Mouse (Mus musculus) limb, embryonic 10.5 days (tissue): ENCODE measurements around the gene Fam155a. TPM values are rescaled to one million over a fixed set of nuclear protein-coding genes. Genes with fewer than 3 reads are reported as not detected.

Source experiments
- DNase-seq: peaks from one replicate; pipeline ENCODE4 v3.0.0-alpha.2; 2017; ENCODE audit warnings: low spot score
- H3K27ac ChIP-seq: fragments of 300-500 bp; sonication (generic); 2 replicates; pipeline ENCODE4 v1.5.1; 2016; ENCODE audit warnings: mild to moderate bottlenecking
- H3K27me3 ChIP-seq: fragments of 300-500 bp; sonication (generic); 2 replicates; pipeline ENCODE4 v1.6.1; 2016; ENCODE audit warnings: low read depth, mild to moderate bottlenecking; ENCODE audit not compliant: poor library complexity, severe bottlenecking
- H3K36me3 ChIP-seq: fragments of 300-500 bp; sonication (generic); 2 replicates; pipeline ENCODE4 v1.6.1; 2016; ENCODE audit warnings: mild to moderate bottlenecking, moderate library complexity
- H3K4me1 ChIP-seq: fragments of 300-500 bp; sonication (generic); 2 replicates; pipeline ENCODE4 v1.6.1; 2016
- H3K4me3 ChIP-seq: fragments of 300-500 bp; sonication (generic); 2 replicates; pipeline ENCODE4 v1.5.1; 2016; ENCODE audit warnings: mild to moderate bottlenecking, moderate library complexity
- H3K9me3 ChIP-seq: fragments of 300-500 bp; sonication (generic); replicated peaks from 2 replicates; pipeline ENCODE4 v1.6.1; 2016; ENCODE audit warnings: mild to moderate bottlenecking
- WGBS: fragments of 180-500 bp; shearing (Covaris S2); methylation state at CpG from one replicate; pipeline ENCODE4 v1.1.7; 2016; 5-methylcytosine and 5-hydroxymethylcytosine counted together
- polyA plus RNA-seq: library from polyadenylated mRNA; unstranded; fragments of >200 nt; fragmentation: Nextera tagmentation; extraction: Ambion mirVana; gene quantifications from 2 replicates; pipeline ENCODE4 v1.2.1, GENCODE M21; 2016

Gene Fam155a
- polyA plus RNA-seq, 1 experiment from 2014 or later, result 0.19 TPM

DNA sequence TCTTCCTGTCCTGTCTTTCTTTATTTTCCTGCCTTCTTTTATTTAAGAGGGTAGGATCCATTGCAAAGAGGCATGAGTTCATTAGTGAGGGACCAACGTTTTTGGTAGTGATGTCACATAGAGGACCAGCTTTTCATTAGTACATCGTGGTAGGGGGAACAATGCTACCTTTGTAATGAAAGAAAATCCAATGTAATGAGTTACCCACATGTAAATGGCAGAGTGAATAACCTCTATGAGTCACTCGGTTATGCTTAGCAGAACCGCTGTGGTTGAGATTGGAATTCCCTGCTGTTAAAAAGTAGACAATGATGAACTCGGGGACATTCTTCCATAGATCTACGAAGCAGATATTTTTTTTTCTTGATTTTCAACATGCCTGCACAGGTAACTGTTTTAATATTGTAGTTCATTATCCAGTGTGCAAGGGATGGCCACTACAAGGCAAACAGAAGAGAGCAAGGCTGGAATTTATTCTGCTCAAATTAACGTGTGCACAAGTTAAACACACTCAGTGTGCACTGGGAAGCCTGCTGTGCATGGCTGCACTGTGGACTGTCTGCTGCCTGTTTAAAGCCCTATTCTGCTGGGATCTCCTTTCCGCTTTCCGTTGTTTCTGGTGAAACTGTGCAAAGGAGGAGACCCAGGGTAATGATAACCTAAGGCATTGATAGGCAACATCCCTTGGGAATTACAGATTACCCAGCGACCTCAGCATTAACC lies 566.5 kb downstream of the Fam155a start:
- H3K36me3 ChIP-seq, result no peaks in the 10 kb centered on the region
- H3K4me3 ChIP-seq, result no peak overlapping the region
- peaks cover 4% of the 10 kb centered on the region; the same call in 1 of the 2 replicates for H3K27me3 ChIP-seq
- WGBS, result 79% methylated on average over 10 of the region's 10 CpGs
- H3K4me1 ChIP-seq, result 0 out of 2 replicates have a peak, but pooled peaks cover 3% of the 10 kb centered on the region
- no peak overlapping the region for H3K27ac ChIP-seq
- H3K9me3 ChIP-seq, result no peaks in the 10 kb centered on the region
- no peak for DNase-seq

GRCm38 (mm10) chr8:9200099-9200498 lies 570.9 kb downstream of the Fam155a start:
- 0 out of 2 replicates have a peak, but pooled peaks cover 3% of the 10 kb centered on the region for H3K4me1 ChIP-seq
- no peak overlapping the region for H3K4me3 ChIP-seq
- H3K27me3 ChIP-seq, result no peaks in the 10 kb centered on the region
- 86% methylated on average over 3 of the region's 3 CpGs for WGBS
- no peak overlapping the region for H3K27ac ChIP-seq
- no peak for DNase-seq
- no peaks in the 10 kb centered on the region for H3K9me3 ChIP-seq
- no peaks in the 10 kb centered on the region for H3K36me3 ChIP-seq

DNA sequence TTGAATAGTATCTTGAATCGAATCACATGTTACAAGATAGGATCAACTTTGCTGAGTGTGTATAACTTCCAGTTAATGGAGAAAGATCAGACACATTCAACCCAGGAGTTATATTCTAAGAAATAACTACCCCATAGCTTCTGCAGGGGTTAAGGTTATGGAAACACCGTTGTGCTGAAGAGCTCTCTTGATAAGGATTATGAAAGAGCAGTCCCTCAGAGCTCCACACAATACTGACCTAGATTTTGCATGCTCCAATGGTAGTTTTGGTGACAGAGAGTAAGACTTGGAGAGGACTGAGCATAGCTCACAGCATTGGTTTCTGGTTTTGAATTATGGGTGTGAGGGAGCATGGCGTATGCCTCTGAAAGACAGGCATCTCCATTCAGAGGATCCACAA lies 579.3 kb downstream of the Fam155a start:
- Histone ChIP-seq H3K4me1 (peaks cover 5% of the 10 kb centered on the region; the same call in 1 of the 2 replicates), H3K27ac (no peak overlapping the region), H3K4me3 (no peak overlapping the region), H3K36me3 (no peaks in the 10 kb centered on the region), H3K27me3 (no peaks in the 10 kb centered on the region), H3K9me3 (no peaks in the 10 kb centered on the region)
- 92% methylated on average over 3 of the region's 3 CpGs for WGBS
- DNase-seq, result no peak

DNA sequence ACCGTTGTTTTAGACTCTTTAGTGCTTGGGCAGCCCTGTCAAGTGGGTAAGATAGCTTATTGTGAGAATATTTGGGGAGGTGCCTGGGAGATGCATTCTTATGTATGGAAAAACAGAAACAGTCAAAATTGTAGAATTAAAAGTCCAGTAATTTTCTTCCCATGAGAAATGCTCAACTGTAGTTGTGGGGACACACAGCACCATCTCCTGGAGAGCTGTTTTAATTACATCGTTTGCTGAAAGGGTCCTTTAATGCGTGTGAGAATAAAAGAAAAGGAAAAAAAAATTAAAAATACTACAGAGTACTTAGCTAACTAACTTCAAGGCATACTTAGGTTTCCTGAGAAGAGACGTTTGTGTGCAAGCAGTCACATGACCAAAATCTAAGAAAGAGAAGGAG lies 582.3 kb downstream of the Fam155a start:
- H3K36me3 ChIP-seq, result no peaks in the 10 kb centered on the region
- WGBS, result 56% methylated on average over 4 of the region's 4 CpGs
- H3K4me1 ChIP-seq, result peaks cover 5% of the 10 kb centered on the region; the same call in 1 of the 2 replicates
- no peak overlapping the region for H3K4me3 ChIP-seq
- H3K9me3 ChIP-seq, result no peaks in the 10 kb centered on the region
- no peak overlapping the region for H3K27ac ChIP-seq
- DNase-seq, result no peak
- H3K27me3 ChIP-seq, result no peaks in the 10 kb centered on the region

DNA sequence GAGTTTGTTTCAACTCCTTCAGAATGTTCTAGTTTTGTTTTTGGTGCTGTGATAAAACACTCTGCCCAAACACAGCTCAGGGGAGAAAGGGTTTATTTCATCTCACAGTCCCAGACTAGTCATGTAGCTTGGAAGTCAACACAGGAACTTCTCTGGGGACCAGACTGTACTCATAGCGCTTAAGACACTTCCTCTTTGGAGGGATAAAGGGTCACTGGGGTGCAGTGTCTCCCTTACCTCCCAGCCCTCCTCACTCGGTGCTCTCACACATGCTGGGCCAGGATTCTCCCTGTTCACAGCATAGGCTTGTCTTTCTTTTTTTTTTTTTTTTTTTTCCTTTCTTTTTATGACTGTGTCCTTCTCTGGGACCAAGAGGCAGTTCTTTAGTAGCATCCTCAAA lies 585.8 kb downstream of the Fam155a start:
- H3K9me3 ChIP-seq, result no peaks in the 10 kb centered on the region
- 53% methylated on average over 2 of the region's 2 CpGs for WGBS

GRCm38 (mm10) chr8:9182461-9182860 lies 588.5 kb downstream of the Fam155a start:
- no peak for DNase-seq
- Histone ChIP-seq H3K27ac (no peak overlapping the region), H3K9me3 (no peaks in the 10 kb centered on the region), H3K27me3 (no peaks in the 10 kb centered on the region), H3K36me3 (no peaks in the 10 kb centered on the region), H3K4me1 (no peaks in the 10 kb centered on the region), H3K4me3 (no peak overlapping the region)
- 86% methylated on average over 7 of the region's 7 CpGs for WGBS

More for the DNA sequence above, 585.8 kb downstream of the Fam155a start:
- Histone ChIP-seq H3K27me3 (no peaks in the 10 kb centered on the region), H3K4me3 (no peak overlapping the region), H3K27ac (no peak overlapping the region), H3K4me1 (no peaks in the 10 kb centered on the region), H3K36me3 (no peaks in the 10 kb centered on the region)
- no peak for DNase-seq

DNA sequence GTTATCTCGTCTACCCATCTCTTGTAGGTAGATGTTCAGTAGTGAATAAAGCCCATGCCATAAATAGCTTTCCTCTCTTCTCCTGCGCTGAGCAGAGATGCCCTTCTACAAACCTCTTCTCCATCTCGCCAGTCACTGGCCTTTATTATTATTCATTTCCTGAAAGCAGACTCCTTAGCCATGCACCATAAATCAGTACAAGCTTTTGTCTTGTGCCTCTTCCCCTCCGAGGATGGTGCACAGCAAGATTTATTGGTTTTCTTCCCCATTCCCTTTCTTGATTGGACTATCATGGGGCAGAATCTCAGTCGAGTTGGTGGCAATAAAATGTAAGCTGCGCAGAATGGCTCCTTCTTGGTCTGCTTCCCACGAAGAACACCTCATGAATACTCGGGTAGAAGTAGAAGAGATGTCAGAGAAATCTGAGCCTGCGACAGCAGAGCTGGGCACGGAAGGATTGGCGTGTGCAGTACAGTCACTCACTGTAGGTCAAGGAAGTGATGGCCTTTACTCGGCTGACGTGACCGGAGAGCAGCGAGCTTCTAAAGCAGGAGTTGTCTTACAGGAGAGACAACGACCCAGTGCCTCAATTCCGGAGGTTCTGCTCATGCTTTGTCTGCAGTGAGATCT lies 590.2 kb downstream of the Fam155a start:
- H3K36me3 ChIP-seq, result no peaks in the 10 kb centered on the region
- no peak overlapping the region for H3K4me3 ChIP-seq
- H3K4me1 ChIP-seq, result 0 out of 2 replicates have a peak, but pooled peaks cover 3% of the 10 kb centered on the region
- DNase-seq, result no peak
- H3K9me3 ChIP-seq, result no peaks in the 10 kb centered on the region
- H3K27me3 ChIP-seq, result no peaks in the 10 kb centered on the region
- 82% methylated on average over 17 of the region's 17 CpGs for WGBS
- H3K27ac ChIP-seq, result no peak overlapping the region

DNA sequence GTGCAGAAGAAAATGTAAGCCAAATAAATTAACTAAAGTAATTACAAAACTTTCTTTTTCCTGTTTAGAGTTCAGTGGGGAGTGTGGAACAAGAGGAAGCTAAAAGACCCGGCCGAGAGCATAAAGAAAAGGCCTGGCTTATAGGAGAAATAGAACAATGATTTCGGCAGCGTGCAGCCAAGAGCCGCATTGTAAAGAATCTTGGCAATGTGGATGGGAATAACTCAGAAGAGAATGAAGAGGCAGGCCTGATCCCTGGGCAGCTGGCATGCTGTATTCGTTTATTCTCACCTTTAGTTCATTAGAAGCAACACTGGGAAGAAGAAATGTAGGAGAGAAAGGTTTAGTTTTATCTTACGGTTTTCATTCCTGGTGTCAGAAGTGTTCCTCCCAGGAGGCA lies 594.0 kb downstream of the Fam155a start:
- WGBS, result 88% methylated on average over 7 of the region's 7 CpGs
- H3K27me3 ChIP-seq, result no peaks in the 10 kb centered on the region
- DNase-seq, result no peak
- no peak overlapping the region for H3K4me3 ChIP-seq
- H3K4me1 ChIP-seq, result peaks cover 8% of the 10 kb centered on the region
- no peak overlapping the region for H3K27ac ChIP-seq
- no peaks in the 10 kb centered on the region for H3K36me3 ChIP-seq
- no peaks in the 10 kb centered on the region for H3K9me3 ChIP-seq

GRCm38 (mm10) chr8:9174865-9175565 lies 595.9 kb downstream of the Fam155a start:
- H3K27me3 ChIP-seq, result no peaks in the 10 kb centered on the region

GRCm38 (mm10) chr8:9171848-9172247 lies 599.1 kb downstream of the Fam155a start:
- WGBS, result 80% methylated on average over 5 of the region's 5 CpGs
- Histone ChIP-seq H3K27me3 (no peaks in the 10 kb centered on the region), H3K4me3 (no peak overlapping the region), H3K36me3 (no peaks in the 10 kb centered on the region), H3K4me1 (peaks cover 10% of the 10 kb centered on the region), H3K9me3 (no peaks in the 10 kb centered on the region), H3K27ac (no peak overlapping the region)
- no peak for DNase-seq

More at GRCm38 (mm10) chr8:9174865-9175565, 595.9 kb downstream of the Fam155a start:
- DNase-seq, result peak; percentile 80
- Histone ChIP-seq H3K27ac (no peak overlapping the region), H3K4me1 (peaks cover 10% of the 10 kb centered on the region), H3K4me3 (no peak overlapping the region), H3K9me3 (no peaks in the 10 kb centered on the region), H3K36me3 (no peaks in the 10 kb centered on the region)
- 43% methylated on average over 9 of the region's 9 CpGs for WGBS

- Histone ChIP-seq H3K27ac (no peak overlapping the region), H3K36me3 (no peaks in the 10 kb centered on the region), H3K27me3 (no peaks in the 10 kb centered on the region), H3K9me3 (no peaks in the 10 kb centered on the region), H3K4me3 (no peak overlapping the region), H3K4me1 (peaks cover 3% of the 10 kb centered on the region; the same call in 1 of the 2 replicates)
- 86% methylated on average over 10 of the region's 10 CpGs for whole genome bisulfite sequencing
- no peak for DNase-seq
These were observed 603.0 kb downstream of the Fam155a start for GRCm38 (mm10) chr8:9167995-9168394.

DNA sequence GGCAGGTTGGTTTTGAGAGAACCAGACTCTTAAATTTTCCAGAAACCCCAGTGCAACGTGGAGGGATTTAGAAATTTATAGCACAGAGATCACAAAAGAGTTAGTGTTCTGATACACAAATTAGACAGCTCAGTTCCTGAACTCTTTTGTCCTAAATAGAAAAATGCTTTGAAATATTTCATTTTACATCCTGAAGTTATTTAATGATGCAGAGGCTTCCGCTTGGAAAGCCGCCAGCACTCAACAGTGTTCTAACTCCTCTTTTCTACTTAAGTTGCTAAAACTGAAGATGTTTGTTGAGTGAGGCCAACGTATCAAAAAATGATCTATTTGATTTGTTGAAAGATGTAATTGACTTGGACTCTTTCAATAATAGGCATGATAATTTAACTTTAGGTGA lies 609.4 kb downstream of the Fam155a start:
- Histone ChIP-seq H3K27ac (no peak overlapping the region), H3K36me3 (no peaks in the 10 kb centered on the region), H3K27me3 (no peaks in the 10 kb centered on the region), H3K4me1 (peaks cover 8% of the 10 kb centered on the region), H3K4me3 (no peak overlapping the region), H3K9me3 (no peaks in the 10 kb centered on the region)
- no peak for DNase-seq
- WGBS, result 89% methylated on average over 4 of the region's 4 CpGs

DNA sequence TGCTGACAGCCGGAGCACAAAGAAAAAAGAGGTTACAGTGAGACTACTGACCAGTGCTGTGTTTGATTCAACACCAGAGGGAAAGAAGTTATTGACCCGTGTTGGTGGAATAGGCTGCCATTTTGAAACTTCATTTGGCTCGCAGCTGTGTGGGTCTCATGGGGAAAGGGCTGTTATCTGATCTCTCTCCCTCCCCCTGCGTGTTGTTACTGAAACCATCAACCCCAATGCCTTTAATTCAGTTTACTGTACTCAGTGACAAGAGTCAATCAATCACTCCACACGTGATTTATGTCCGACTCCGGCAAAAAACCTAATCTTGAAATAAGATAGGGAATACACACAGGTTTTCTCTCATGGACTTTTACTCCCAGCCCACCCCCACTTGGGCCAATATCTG lies 611.6 kb downstream of the Fam155a start:
- H3K4me3 ChIP-seq, result no peak overlapping the region
- 87% methylated on average over 7 of the region's 7 CpGs for WGBS
- no peaks in the 10 kb centered on the region for H3K9me3 ChIP-seq
- peaks cover 8% of the 10 kb centered on the region for H3K4me1 ChIP-seq
- no peaks in the 10 kb centered on the region for H3K36me3 ChIP-seq
- no peaks in the 10 kb centered on the region for H3K27me3 ChIP-seq
- DNase-seq, result no peak
- no peak overlapping the region for H3K27ac ChIP-seq
